24 mouse cellular contexts compared by ENCODE assay signal in genomic region chr6:127933841-127934240, GRCm38 (mm10). TPM values are rescaled to one million over a fixed set of nuclear protein-coding genes. Genes with fewer than 3 reads are reported as not detected.
DNase-seq lines count a peak whose midpoint lies in the region; ATAC-seq lines count a peak whose summit lies in the region.
"Had no signal": no experiment of that assay in that cellular context is flagged by ENCODE, and none has a peak within 500 bp of the region (broad histone marks: within the 10 kb centered on the region; RNA-seq: fewer than 3 reads in every experiment).

No protein-coding gene starts in this region.

- H3K4me3 ChIP-seq in heart, embryonic 11.5 days (ENCODE audit: low read depth, low read length) = no peak overlapping the region
- no peak overlapping the region for H3K4me3 ChIP-seq in kidney, embryonic 14.5 days (ENCODE audit: low read length)
- no peak overlapping the region for H3K4me3 ChIP-seq in midbrain, embryonic 11.5 days (ENCODE audit: low read depth, low read length)
- H3K4me3 ChIP-seq: embryonic facial prominence, embryonic 15.5 days; forebrain, embryonic 10.5 days; hindbrain, embryonic 12.5 days; midbrain, embryonic 15.5 days had no signal

- no peak overlapping the region for H3K27ac ChIP-seq in heart, embryonic 11.5 days (ENCODE audit: low read depth, low read length)
- no peak overlapping the region for H3K27ac ChIP-seq in kidney, embryonic 14.5 days (ENCODE audit: low read depth, low read length)
- no peak overlapping the region for H3K27ac ChIP-seq in midbrain, embryonic 11.5 days (ENCODE audit: low read depth, low read length)
- H3K27ac ChIP-seq: embryonic facial prominence, embryonic 15.5 days; forebrain, embryonic 10.5 days; hindbrain, embryonic 12.5 days; liver, embryonic 14.5 days; macrophage; midbrain, embryonic 15.5 days had no signal

- intact Hi-C loops in heart, postnatal 25 days (cut with DNase I) = no loop called here

- ATAC-seq in heart, embryonic 11.5 days (replicated peaks; ENCODE audit: insufficient number of reproducible peaks, low FRiP score, low TSS enrichment) = no peak
- ATAC-seq in kidney, embryonic 14.5 days (ENCODE audit: low FRiP score, low TSS enrichment) = no peak
- no peak for ATAC-seq in midbrain, embryonic 11.5 days (ENCODE audit: low FRiP score)
- ATAC-seq: CD4-positive, CD25-positive, alpha-beta regulatory T cell, adult 4 months; inflammation-experienced regulatory T-cells, adult 6 months; midbrain, embryonic 15.5 days had no signal

- no peak overlapping the region for H3K9ac ChIP-seq in heart, embryonic 11.5 days (ENCODE audit: low read depth, low read length)
- no peak overlapping the region for H3K9ac ChIP-seq in kidney, embryonic 14.5 days (ENCODE audit: low read depth, low read length)
- H3K9ac ChIP-seq in midbrain, embryonic 11.5 days (ENCODE audit: low read length) = no peak overlapping the region
- H3K9ac ChIP-seq: embryonic facial prominence, embryonic 15.5 days; hindbrain, embryonic 12.5 days; liver, embryonic 14.5 days; midbrain, embryonic 15.5 days had no signal

- 90% methylated on average over 5 of the region's 5 CpGs for WGBS in heart, embryonic 11.5 days (ENCODE audit: insufficient replicate concordance)
- 92% methylated on average over 5 of the region's 5 CpGs for WGBS in kidney, embryonic 14.5 days
- WGBS in midbrain, embryonic 11.5 days = 88% methylated on average over 5 of the region's 5 CpGs

- H3K9me3 ChIP-seq in heart, embryonic 11.5 days (replicated peaks; ENCODE audit: control insufficient read depth, low read length) = no peaks in the 10 kb centered on the region
- no peaks in the 10 kb centered on the region for H3K9me3 ChIP-seq in kidney, embryonic 14.5 days (ENCODE audit: control insufficient read depth, low read length)
- no peaks in the 10 kb centered on the region for H3K9me3 ChIP-seq in midbrain, embryonic 11.5 days (ENCODE audit: control insufficient read depth, low read length)
- H3K9me3 ChIP-seq: embryonic facial prominence, embryonic 15.5 days; forebrain, embryonic 10.5 days; hindbrain, embryonic 12.5 days; midbrain, embryonic 15.5 days had no signal

- peak; percentile 96 for DNase-seq in heart, adult 11 months
- peak; percentile 44 to 58 for DNase-seq in kidney, postnatal 25 days
- peak; percentile 19 for DNase-seq in heart, postnatal 25 days (ENCODE audit: low spot score)
- peak; percentile 68 for DNase-seq in lung, postnatal 25 days (ENCODE audit: low spot score)
- DNase-seq in midbrain, embryonic 11.5 days (ENCODE audit: low spot score, missing footprints) = no peak
- DNase-seq in left cerebral cortex, adult 9 months (ENCODE audit: low spot score in 2 of 2) = no peak
- DNase-seq: cerebellum, postnatal 10 days; layer of hippocampus, postnatal 36 days; left cerebral cortex, postnatal 4 days; retina, postnatal 1 day; thymus, adult 18-20 months had no signal

- H3K4me1 ChIP-seq in heart, embryonic 11.5 days (ENCODE audit: control insufficient read depth, insufficient read depth, low read length) = peaks cover 12% of the 10 kb centered on the region; the same call in 1 of the 2 replicates
- 0 out of 2 replicates have a peak, but pooled peaks cover 3% of the 10 kb centered on the region for H3K4me1 ChIP-seq in kidney, embryonic 14.5 days (ENCODE audit: control insufficient read depth, insufficient read depth, low read length)
- H3K4me1 ChIP-seq in midbrain, embryonic 11.5 days (ENCODE audit: control insufficient read depth, insufficient read depth, low read length) = no peaks in the 10 kb centered on the region
- H3K4me1 ChIP-seq: midbrain, embryonic 15.5 days had no signal

- H3K27me3 ChIP-seq in heart, embryonic 11.5 days (ENCODE audit: control insufficient read depth, insufficient read depth, low read length) = no peaks in the 10 kb centered on the region
- no peaks in the 10 kb centered on the region for H3K27me3 ChIP-seq in kidney, embryonic 14.5 days (ENCODE audit: control insufficient read depth, insufficient read depth, low read length)
- no peaks in the 10 kb centered on the region for H3K27me3 ChIP-seq in midbrain, embryonic 11.5 days (ENCODE audit: control insufficient read depth, insufficient read depth, low read length)
- H3K27me3 ChIP-seq: embryonic facial prominence, embryonic 15.5 days; hindbrain, embryonic 12.5 days; midbrain, embryonic 15.5 days had no signal

- H3K4me2 ChIP-seq in heart, embryonic 11.5 days = no peak overlapping the region
- H3K4me2 ChIP-seq in kidney, embryonic 14.5 days (replicated peaks; ENCODE audit: low read depth, low read length) = no peak overlapping the region
- H3K4me2 ChIP-seq in midbrain, embryonic 11.5 days = no peak overlapping the region
- H3K4me2 ChIP-seq: embryonic facial prominence, embryonic 15.5 days; hindbrain, embryonic 12.5 days; midbrain, embryonic 15.5 days had no signal

- no peaks in the 10 kb centered on the region for H3K36me3 ChIP-seq in heart, embryonic 11.5 days (ENCODE audit: control insufficient read depth, insufficient read depth, low read length)
- no peaks in the 10 kb centered on the region for H3K36me3 ChIP-seq in kidney, embryonic 14.5 days (ENCODE audit: control insufficient read depth, insufficient read depth, low read length)
- H3K36me3 ChIP-seq in midbrain, embryonic 11.5 days (ENCODE audit: control insufficient read depth, insufficient read depth, low read length) = no peaks in the 10 kb centered on the region
- H3K36me3 ChIP-seq: forebrain, embryonic 10.5 days; G1E; midbrain, embryonic 15.5 days had no signal

RNA-seq across cellular contexts. Expression of gene Tspan11, which starts 46.5 kb away (rescaled TPM):
- 2.0 and 2.9 TPM in 2 replicates for polyA plus RNA-seq in heart, embryonic 11.5 days (2014; fragmentation: Nextera tagmentation; extraction: Ambion mirVana)
- polyA plus RNA-seq in kidney, embryonic 14.5 days (2014; fragmentation: Nextera tagmentation; extraction: Ambion mirVana) = 5.0 and 5.8 TPM in 2 replicates
- 1 to 10 TPM; 1.1 to 2.3 TPM for total RNA-seq in heart, postnatal 25 days (2021)
- 10.8 and 13.3 TPM in 2 replicates for polyA plus RNA-seq in midbrain, embryonic 11.5 days (2014; fragmentation: Nextera tagmentation; extraction: Ambion mirVana)
- total RNA-seq: granulocyte monocyte progenitor cell, adult 5-6 weeks; neutrophil, adult 5-6 weeks had no signal
- polyA plus RNA-seq: CD4-positive, CD25-positive, alpha-beta regulatory T cell, adult 4 months; G1E; inflammation-experienced regulatory T-cells, adult 6 months; macrophage had no signal

Comparison
In these comparisons a context has a peak if more than half of its experiments do, and no peak if none do; other contexts are left out.
1. DNase-seq: peak in heart, adult 11 months (single experiment), kidney, postnatal 25 days (2 of 2), heart, postnatal 25 days (single experiment) and lung, postnatal 25 days (single experiment); none in midbrain, embryonic 11.5 days (single experiment) and left cerebral cortex, adult 9 months (0 of 2).